Mouse (Mus musculus): ENCODE data around the gene Obsl1. TPM values are rescaled to one million over a fixed set of nuclear protein-coding genes. Genes with fewer than 3 reads are reported as not detected.

Obsl1 gene
- polyA plus RNA-seq, 1 experiment from 2014 or later, result 42.6 TPM

DNA sequence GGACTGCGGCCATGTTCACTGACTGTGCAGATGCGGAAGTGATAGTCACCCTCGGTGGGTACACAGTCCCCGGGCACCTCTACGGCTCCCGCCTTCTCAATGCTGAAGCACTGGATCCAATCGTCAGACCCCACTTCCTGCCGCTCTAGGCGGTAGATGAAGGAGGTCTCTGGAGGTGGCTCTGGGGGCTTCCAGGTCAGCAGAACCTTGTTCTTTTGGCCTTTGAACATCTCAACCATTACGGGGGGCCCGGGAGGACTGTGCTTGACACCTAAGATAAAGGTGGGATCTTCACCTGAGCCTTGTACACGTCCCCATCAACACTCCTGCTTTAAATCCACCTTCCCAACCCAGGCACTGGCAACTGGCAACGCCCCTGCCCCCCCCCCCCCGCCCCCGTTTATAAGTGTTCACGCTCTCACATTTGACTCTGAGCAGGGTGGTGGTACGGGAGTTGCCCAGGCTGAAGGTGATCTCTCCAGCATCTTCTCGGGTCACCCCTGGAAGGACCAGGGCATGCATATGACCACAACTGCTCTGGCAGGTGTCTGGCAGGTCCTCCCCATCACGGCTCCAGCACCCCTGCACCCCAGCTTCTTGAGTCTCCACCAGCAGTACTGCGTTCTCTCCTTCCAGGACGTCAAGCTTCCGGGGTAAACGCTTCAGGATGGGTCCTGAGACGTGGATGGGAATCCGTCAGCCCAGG lies 3.2 kb downstream of the Obsl1 start:
- ATAC-seq (replicated peaks; ENCODE audit: low FRiP score, low read depth) (no peak), DNase-seq (ENCODE audit: low spot score) (no peak)
- Histone ChIP-seq H3K27ac (no peak overlapping the region), H3K9me3 (replicated peaks; ENCODE audit: low read length) (no peaks in the 10 kb centered on the region), H3K4me2 (ENCODE audit: low read length) (no peak overlapping the region), H3K4me3 (replicated peaks; ENCODE audit: low read depth, low read length) (no peak overlapping the region), H3K9ac (ENCODE audit: low read depth, low read length) (no peak overlapping the region), H3K36me3 (ENCODE audit: insufficient read depth, low read length) (peaks cover 30% of the 10 kb centered on the region; the same call in 1 of the 2 replicates), H3K4me1 (replicated peaks; ENCODE audit: insufficient read depth, low read length) (peaks cover 9% of the 10 kb centered on the region; the same call in 1 of the 2 replicates), H3K27me3 (ENCODE audit: insufficient read depth, low read length) (no peaks in the 10 kb centered on the region)
- 90% methylated on average over 25 of the region's 25 CpGs for WGBS
- TF ChIP-seq CTCF (IDR thresholded peaks at IDR 0.05; ENCODE audit: low read depth), result no peak

DNA sequence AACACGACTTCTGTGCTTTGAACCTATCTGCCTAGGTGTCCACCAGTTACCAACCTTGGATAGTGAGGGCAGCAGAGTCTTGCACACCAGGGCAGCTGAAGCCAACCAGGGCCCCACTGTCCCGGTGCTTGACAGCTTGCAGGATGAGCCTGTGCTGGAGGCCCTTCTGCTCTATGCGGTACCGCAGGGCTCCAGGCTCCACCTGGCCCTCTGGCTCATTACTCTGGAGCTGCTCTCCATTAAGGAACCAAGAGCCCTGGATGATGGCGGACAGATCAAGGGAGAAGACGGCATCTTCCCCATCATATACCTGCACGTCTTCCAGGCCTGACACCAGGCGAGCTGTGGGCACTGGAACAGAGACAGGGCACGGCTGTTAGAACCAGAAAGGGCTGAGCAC lies 4.3 kb downstream of the Obsl1 start:
- no peak overlapping the region for H3K9ac ChIP-seq (ENCODE audit: low read depth, low read length)

DNA sequence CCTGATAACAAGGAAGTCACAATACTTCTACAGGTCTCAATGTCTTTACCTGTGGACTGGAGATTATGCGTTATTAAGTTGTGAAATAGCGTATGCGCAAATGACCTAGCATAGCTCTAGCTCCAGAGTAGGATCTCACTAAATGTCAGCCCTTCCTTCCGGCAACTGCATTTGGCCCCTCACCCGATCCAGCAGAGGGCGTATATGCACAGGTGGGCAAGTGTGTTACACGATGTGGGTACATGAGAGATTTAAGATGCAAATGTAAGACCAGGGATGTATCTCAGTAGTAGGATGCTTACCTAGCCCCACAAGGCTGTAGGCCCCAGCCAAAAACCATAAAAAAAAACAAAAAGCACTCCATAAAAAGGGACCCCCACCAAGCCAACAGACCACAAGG lies 6.8 kb downstream of the Obsl1 start:
- 0 out of 2 replicates have a peak, but pooled peaks cover 4% of the 10 kb centered on the region for H3K4me1 ChIP-seq (replicated peaks; ENCODE audit: insufficient read depth, low read length)
- WGBS, result 87% methylated on average over 7 of the region's 7 CpGs
- TF ChIP-seq CTCF (IDR thresholded peaks at IDR 0.05; ENCODE audit: low read depth), result peak; percentile 53

More for the DNA sequence above, 4.3 kb downstream of the Obsl1 start:
- DNase-seq (ENCODE audit: low spot score), result no peak
- Histone ChIP-seq H3K9me3 (replicated peaks; ENCODE audit: low read length) (no peaks in the 10 kb centered on the region), H3K27me3 (ENCODE audit: insufficient read depth, low read length) (no peaks in the 10 kb centered on the region), H3K4me1 (replicated peaks; ENCODE audit: insufficient read depth, low read length) (peaks cover 6% of the 10 kb centered on the region; the same call in 1 of the 2 replicates), H3K4me2 (ENCODE audit: low read length) (no peak overlapping the region), H3K4me3 (replicated peaks; ENCODE audit: low read depth, low read length) (no peak overlapping the region), H3K36me3 (ENCODE audit: insufficient read depth, low read length) (peaks cover 38% of the 10 kb centered on the region; the same call in 1 of the 2 replicates), H3K27ac (no peak overlapping the region)
- 96% methylated on average over 9 of the region's 9 CpGs for WGBS
- no peak for TF ChIP-seq CTCF (IDR thresholded peaks at IDR 0.05; ENCODE audit: low read depth)
- ATAC-seq (replicated peaks; ENCODE audit: low FRiP score, low read depth), result no peak

DNA sequence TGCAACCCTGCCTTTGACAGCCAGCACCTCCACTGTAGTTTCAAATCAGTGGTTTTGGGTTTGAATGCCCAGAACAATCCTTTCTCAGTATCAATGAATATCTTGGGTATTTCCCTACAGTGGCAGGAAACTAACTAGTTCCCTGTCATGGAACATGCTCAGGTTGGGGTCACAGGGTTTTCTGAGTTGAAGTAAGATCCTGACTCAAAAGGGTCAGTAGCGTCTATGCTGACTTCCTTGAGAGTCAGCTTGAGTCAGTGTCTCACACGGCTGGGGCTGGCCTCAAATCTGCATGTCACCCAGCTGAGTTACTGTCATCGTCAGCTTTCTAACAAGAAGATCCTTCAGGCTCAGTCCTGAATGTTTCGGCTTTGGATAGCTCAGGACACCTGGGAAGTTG lies 7.4 kb downstream of the Obsl1 start:
- Histone ChIP-seq H3K36me3 (ENCODE audit: insufficient read depth, low read length) (peaks cover 48% of the 10 kb centered on the region; the same call in 1 of the 2 replicates), H3K4me2 (ENCODE audit: low read length) (no peak overlapping the region), H3K9ac (ENCODE audit: low read depth, low read length) (no peak overlapping the region), H3K27me3 (ENCODE audit: insufficient read depth, low read length) (no peaks in the 10 kb centered on the region), H3K9me3 (replicated peaks; ENCODE audit: low read length) (no peaks in the 10 kb centered on the region), H3K4me1 (replicated peaks; ENCODE audit: insufficient read depth, low read length) (0 out of 2 replicates have a peak, but pooled peaks cover 4% of the 10 kb centered on the region), H3K4me3 (replicated peaks; ENCODE audit: low read depth, low read length) (no peak overlapping the region), H3K27ac (no peak overlapping the region)
- ATAC-seq (replicated peaks; ENCODE audit: low FRiP score, low read depth), result no peak
- 84% methylated on average over 4 of the region's 4 CpGs for WGBS
- no peak for TF ChIP-seq CTCF (IDR thresholded peaks at IDR 0.05; ENCODE audit: low read depth)
- no peak for DNase-seq (ENCODE audit: low spot score)

More for the DNA sequence above, 6.8 kb downstream of the Obsl1 start:
- Histone ChIP-seq H3K27me3 (ENCODE audit: insufficient read depth, low read length) (no peaks in the 10 kb centered on the region), H3K4me3 (replicated peaks; ENCODE audit: low read depth, low read length) (no peak overlapping the region), H3K4me2 (ENCODE audit: low read length) (no peak overlapping the region), H3K36me3 (ENCODE audit: insufficient read depth, low read length) (peaks cover 48% of the 10 kb centered on the region; the same call in 1 of the 2 replicates), H3K9ac (ENCODE audit: low read depth, low read length) (no peak overlapping the region), H3K9me3 (replicated peaks; ENCODE audit: low read length) (no peaks in the 10 kb centered on the region), H3K27ac (no peak overlapping the region)
- ATAC-seq (replicated peaks; ENCODE audit: low FRiP score, low read depth) (no peak), DNase-seq (ENCODE audit: low spot score) (no peak)

DNA sequence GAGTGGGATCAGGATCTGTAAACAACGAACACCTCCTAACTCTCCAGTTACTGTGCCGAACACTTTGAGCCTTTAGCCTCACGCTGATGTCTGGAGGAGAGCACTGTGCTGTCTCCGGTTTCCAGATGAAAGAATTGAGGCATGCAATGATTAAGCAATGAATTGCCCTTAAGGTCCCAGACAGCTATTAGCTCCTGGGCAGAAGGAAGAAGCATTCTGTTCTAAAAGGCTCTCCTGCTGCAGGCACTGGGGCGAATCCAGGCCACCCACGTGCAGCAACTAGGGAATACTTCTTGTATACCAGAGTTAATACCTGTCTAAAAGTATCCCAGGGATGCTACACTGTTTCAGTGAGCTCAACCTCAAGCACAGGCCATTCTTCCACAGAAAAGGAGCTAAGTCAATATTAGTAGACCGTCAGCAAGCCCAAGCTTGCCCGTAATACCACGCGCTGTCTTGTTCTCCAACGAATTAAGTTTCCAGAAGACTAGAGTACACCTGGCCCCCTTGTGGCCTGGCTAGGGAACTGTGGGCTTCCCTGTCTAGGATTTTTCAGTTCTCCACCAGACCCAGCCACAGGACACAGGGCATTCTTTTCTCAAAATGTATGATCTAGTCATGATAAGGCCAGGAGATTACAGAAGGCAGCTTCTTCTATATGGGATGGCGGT lies 11.2 kb downstream of the Obsl1 start:
- 32% methylated on average over 12 of the region's 12 CpGs for WGBS
- DNase-seq (ENCODE audit: low spot score) (peak; percentile 84), ATAC-seq (replicated peaks; ENCODE audit: low FRiP score, low read depth) (0 out of 2 replicates have a peak, but pooled peaks have one; percentile 21)
- no peaks in the 10 kb centered on the region for H3K9me3 ChIP-seq (replicated peaks; ENCODE audit: low read length)
- TF ChIP-seq CTCF (IDR thresholded peaks at IDR 0.05; ENCODE audit: low read depth), result peak; percentile 81
- no peaks in the 10 kb centered on the region for H3K27me3 ChIP-seq (ENCODE audit: insufficient read depth, low read length)
- no peak overlapping the region for H3K4me3 ChIP-seq (replicated peaks; ENCODE audit: low read depth, low read length)
- peaks cover 41% of the 10 kb centered on the region; the same call in 1 of the 2 replicates for H3K36me3 ChIP-seq (ENCODE audit: insufficient read depth, low read length)
- H3K4me1 ChIP-seq (replicated peaks; ENCODE audit: insufficient read depth, low read length), result 0 out of 2 replicates have a peak, but pooled peaks cover 4% of the 10 kb centered on the region
- H3K27ac ChIP-seq, result no peak overlapping the region
- H3K9ac ChIP-seq (ENCODE audit: low read depth, low read length), result no peak overlapping the region
- H3K4me2 ChIP-seq (ENCODE audit: low read length), result no peak overlapping the region

DNA sequence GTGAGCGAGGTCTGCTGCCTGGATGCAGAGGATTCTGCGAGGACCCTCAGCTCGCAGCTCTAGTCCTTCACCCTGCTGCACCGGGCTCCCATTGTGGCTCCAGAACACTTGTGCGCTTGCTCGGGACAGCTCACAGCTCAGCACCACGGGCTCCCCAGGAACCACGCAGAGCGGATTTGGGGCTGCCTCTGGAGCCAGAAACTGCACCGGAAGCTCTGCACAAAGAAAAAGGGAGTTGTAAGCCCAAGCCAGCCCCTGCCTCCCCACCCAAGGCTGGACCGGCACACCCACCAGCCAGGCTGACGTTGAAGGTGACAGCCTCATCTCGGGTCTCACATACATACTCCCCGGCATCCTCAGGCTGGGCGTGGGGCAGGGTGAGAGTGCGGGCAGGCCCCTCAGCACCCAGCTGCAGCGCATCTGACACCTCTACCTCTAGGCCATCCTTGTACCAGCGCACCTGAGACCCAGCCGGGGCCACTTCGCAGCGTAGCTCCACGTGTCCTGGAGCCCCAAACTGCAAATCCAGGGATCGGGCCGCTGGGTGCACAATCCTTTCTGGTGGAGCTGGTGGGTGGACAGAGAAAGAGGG lies 13.6 kb downstream of the Obsl1 start:
- Histone ChIP-seq H3K9me3 (replicated peaks; ENCODE audit: low read length) (no peaks in the 10 kb centered on the region), H3K9ac (ENCODE audit: low read depth, low read length) (no peak overlapping the region), H3K36me3 (ENCODE audit: insufficient read depth, low read length) (peaks cover 24% of the 10 kb centered on the region; the same call in 1 of the 2 replicates), H3K4me2 (ENCODE audit: low read length) (no peak overlapping the region), H3K4me1 (replicated peaks; ENCODE audit: insufficient read depth, low read length) (peaks cover 9% of the 10 kb centered on the region; the same call in 1 of the 2 replicates), H3K27me3 (ENCODE audit: insufficient read depth, low read length) (peaks cover 5% of the 10 kb centered on the region; the same call in 1 of the 2 replicates), H3K4me3 (replicated peaks; ENCODE audit: low read depth, low read length) (no peak overlapping the region), H3K27ac (no peak overlapping the region)
- no peak for DNase-seq (ENCODE audit: low spot score)
- no peak for TF ChIP-seq CTCF (IDR thresholded peaks at IDR 0.05; ENCODE audit: low read depth)
- WGBS, result 71% methylated on average over 24 of the region's 24 CpGs
- no peak for ATAC-seq (replicated peaks; ENCODE audit: low FRiP score, low read depth)

Measured in kidney, postnatal 0 days (tissue).